Mouse (Mus musculus) ES-E14 (cell line): ENCODE results near the gene Mex3d.

Experiments
- CHD2 ChIP-seq: IDR thresholded peaks from 2 replicates; pipeline ENCODE4 v1.6.1; 2014; ENCODE audit warnings: mild to moderate bottlenecking, low read depth, low read length, inconsistent platforms
- HCFC1 ChIP-seq: IDR thresholded peaks from 2 replicates; pipeline ENCODE4 v1.6.1; 2012; ENCODE audit warnings: low read length, inconsistent platforms, borderline replicate concordance; ENCODE audit not compliant: insufficient read depth
- MAFK ChIP-seq: IDR thresholded peaks from 2 replicates; pipeline ENCODE4 v1.6.1; 2014; ENCODE audit warnings: mild to moderate bottlenecking, low read depth, low read length, inconsistent platforms; ENCODE audit not compliant: insufficient read depth
- ZNF384 ChIP-seq: IDR thresholded peaks from 2 replicates; pipeline ENCODE4 v1.6.1; 2012; ENCODE audit warnings: low read depth, low read length, inconsistent platforms

GRCm38 (mm10) chr10:80369995-80370747, 17.3 kb downstream of the Mex3d start:
- TF ChIP-seq HCFC1, result no peak
- no peak for TF ChIP-seq CHD2
- TF ChIP-seq ZNF384, result no peak
- TF ChIP-seq MAFK, result no peak
